Mouse (Mus musculus): ENCODE results near the gene Plekha6.

Plekha6 gene

GRCm38 (mm10) chr1:133163820-133164431 is at the start of gene Plekha6:
Gene Plekha6 (plus strand): TSS chr1:133164210.
- DNase-seq (ENCODE audit: low read depth, low spot score), result no peak

- DNase-seq (ENCODE audit: low read depth, low spot score), result no peak
Observed at GRCm38 (mm10) chr1:133116108-133116507, 47.9 kb upstream of the Plekha6 start.

- DNase-seq (ENCODE audit: low read depth, low spot score), result no peak
Observed at GRCm38 (mm10) chr1:133118127-133118526, 45.9 kb upstream of the Plekha6 start.

- DNase-seq (ENCODE audit: low read depth, low spot score), result no peak
Observed at GRCm38 (mm10) chr1:133118844-133119243, 45.2 kb upstream of the Plekha6 start.

GRCm38 (mm10) chr1:133119931-133120712 is 43.9 kb upstream of the Plekha6 start:
- DNase-seq (ENCODE audit: low read depth, low spot score), result peak; percentile 47

- no peak for DNase-seq (ENCODE audit: low read depth, low spot score)
Observed at GRCm38 (mm10) chr1:133121246-133121645, 42.8 kb upstream of the Plekha6 start.

- no peak for DNase-seq (ENCODE audit: low read depth, low spot score)
Observed at GRCm38 (mm10) chr1:133124137-133124536, 39.9 kb upstream of the Plekha6 start.

GRCm38 (mm10) chr1:133125640-133126364 is 38.2 kb upstream of the Plekha6 start:
- no peak for DNase-seq (ENCODE audit: low read depth, low spot score)

GRCm38 (mm10) chr1:133126365-133126740 is 37.7 kb upstream of the Plekha6 start:
- DNase-seq (ENCODE audit: low read depth, low spot score), result no peak

GRCm38 (mm10) chr1:133127328-133127727 is 36.7 kb upstream of the Plekha6 start:
- DNase-seq (ENCODE audit: low read depth, low spot score), result no peak

GRCm38 (mm10) chr1:133129471-133130221 is 34.4 kb upstream of the Plekha6 start:
- DNase-seq (ENCODE audit: low read depth, low spot score), result no peak

- peak; percentile 99 for DNase-seq (ENCODE audit: low read depth, low spot score)
Observed at GRCm38 (mm10) chr1:133130638-133131560, 33.1 kb upstream of the Plekha6 start, which contains the start of gene Ppp1r15b. Gene Ppp1r15b (plus strand): TSS chr1:133131143.

GRCm38 (mm10) chr1:133131561-133131905 is 32.5 kb upstream of the Plekha6 start:
- DNase-seq (ENCODE audit: low read depth, low spot score), result no peak

- no peak for DNase-seq (ENCODE audit: low read depth, low spot score)
Observed at GRCm38 (mm10) chr1:133131936-133132335, 32.1 kb upstream of the Plekha6 start.

GRCm38 (mm10) chr1:133132388-133133326 is 31.4 kb upstream of the Plekha6 start:
- DNase-seq (ENCODE audit: low read depth, low spot score), result no peak

- DNase-seq (ENCODE audit: low read depth, low spot score), result no peak
Observed at GRCm38 (mm10) chr1:133133425-133133824, 30.6 kb upstream of the Plekha6 start.

- DNase-seq (ENCODE audit: low read depth, low spot score), result peak; percentile 71
Observed at GRCm38 (mm10) chr1:133134071-133134470, 29.9 kb upstream of the Plekha6 start.

- DNase-seq (ENCODE audit: low read depth, low spot score), result no peak
Observed at GRCm38 (mm10) chr1:133134881-133135280, 29.1 kb upstream of the Plekha6 start.

GRCm38 (mm10) chr1:133135808-133136207 is 28.2 kb upstream of the Plekha6 start:
- DNase-seq (ENCODE audit: low read depth, low spot score), result no peak

GRCm38 (mm10) chr1:133138401-133138800 is 25.6 kb upstream of the Plekha6 start:
- no peak for DNase-seq (ENCODE audit: low read depth, low spot score)

Data from skeletal muscle tissue, adult 2 months (tissue).